Mouse (Mus musculus): ENCODE results near the gene Kcns1.
"Not testable (repeated sequence)": the region's sequence is repeated elsewhere in the genome, so short reads cannot be mapped to it uniquely, and the experiment has no call there.

The Kcns1 gene

GRCm38 (mm10) chr2:164170902-164171301, at the start of gene Kcns1:
Gene Kcns1 (minus strand): TSS chr2:164171113.
- DNase-seq = no peak

- no peak for DNase-seq
These were observed 48.4 kb upstream of the Kcns1 start for GRCm38 (mm10) chr2:164219295-164219694.

GRCm38 (mm10) chr2:164212711-164213110, 41.8 kb upstream of the Kcns1 start:
- no peak for DNase-seq

GRCm38 (mm10) chr2:164210892-164211291, 40.0 kb upstream of the Kcns1 start:
- no peak for DNase-seq

- peak; percentile 66 for DNase-seq
These were observed 35.8 kb upstream of the Kcns1 start for GRCm38 (mm10) chr2:164206676-164207075.

- not testable (repeated sequence) for DNase-seq
These were observed 35.1 kb upstream of the Kcns1 start for GRCm38 (mm10) chr2:164206011-164206410.

GRCm38 (mm10) chr2:164199626-164200327, 28.9 kb upstream of the Kcns1 start, which contains the start of gene Wfdc15a:
Gene Wfdc15a (minus strand): TSS chr2:164200130.
- no peak for DNase-seq

- no peak for DNase-seq
These were observed 25.7 kb upstream of the Kcns1 start for GRCm38 (mm10) chr2:164196700-164196990.

DNA sequence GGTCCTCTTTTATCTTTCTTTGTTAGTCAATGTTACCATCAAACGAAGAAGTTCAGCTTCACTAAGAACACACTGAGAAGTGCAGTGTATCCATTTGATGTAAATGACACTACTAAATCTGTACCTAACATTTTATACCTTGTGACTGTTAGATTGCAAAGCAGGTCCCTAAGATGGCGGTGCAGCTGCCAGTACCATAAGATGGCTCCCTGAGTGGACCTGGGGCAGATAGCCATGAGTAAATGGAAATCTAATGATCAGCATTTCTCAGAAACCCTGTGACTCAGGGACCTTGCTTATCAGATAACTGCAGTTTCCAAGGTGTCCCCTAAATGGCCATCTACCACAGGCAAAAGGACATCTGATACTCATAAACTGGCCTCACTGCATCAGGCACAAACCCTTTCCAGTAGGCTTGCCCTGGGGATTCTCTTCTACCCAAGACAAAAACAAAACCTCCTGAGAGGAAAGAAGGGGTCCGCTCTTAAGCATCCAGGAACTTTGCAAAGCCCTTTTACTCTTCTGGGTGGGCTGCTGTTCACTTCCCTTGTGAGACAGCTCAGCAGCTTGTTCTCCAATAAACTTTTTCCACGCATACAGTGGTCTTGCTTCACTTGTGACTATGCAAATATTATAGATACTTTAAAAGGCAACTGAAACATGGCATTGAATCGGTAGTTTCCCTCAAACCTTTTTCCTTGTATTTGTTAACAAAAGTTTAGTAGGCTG, 25.2 kb upstream of the Kcns1 start:
- no peak for DNase-seq

GRCm38 (mm10) chr2:164194959-164195630, 24.2 kb upstream of the Kcns1 start:
- DNase-seq = no peak

GRCm38 (mm10) chr2:164192279-164192678, 21.4 kb upstream of the Kcns1 start:
- no peak for DNase-seq

DNA sequence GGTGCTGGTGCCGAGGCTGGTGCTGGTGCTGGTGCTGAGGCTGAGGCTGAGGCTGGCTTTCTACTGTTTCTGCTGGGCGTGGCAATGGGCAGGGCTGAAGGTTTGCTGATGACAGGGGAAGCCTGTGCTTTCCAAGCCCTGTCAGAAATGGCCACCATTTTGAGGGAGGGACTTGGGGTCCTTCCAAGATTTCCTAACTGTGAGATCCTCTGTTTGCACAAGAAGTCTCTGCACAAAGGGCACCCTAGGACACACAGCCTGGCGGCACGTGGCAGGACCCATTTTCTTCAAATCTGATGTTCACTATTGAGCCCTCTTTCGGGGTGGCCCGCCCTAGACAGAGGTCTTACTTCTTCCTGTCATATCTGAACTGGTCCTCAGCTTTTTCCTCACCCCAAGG, 19.7 kb upstream of the Kcns1 start, which contains the start of gene Wfdc12:
TSS of gene Wfdc12 (minus strand) at position 33 of the 400 bp plus-strand sequence.
- DNase-seq = no peak

DNA sequence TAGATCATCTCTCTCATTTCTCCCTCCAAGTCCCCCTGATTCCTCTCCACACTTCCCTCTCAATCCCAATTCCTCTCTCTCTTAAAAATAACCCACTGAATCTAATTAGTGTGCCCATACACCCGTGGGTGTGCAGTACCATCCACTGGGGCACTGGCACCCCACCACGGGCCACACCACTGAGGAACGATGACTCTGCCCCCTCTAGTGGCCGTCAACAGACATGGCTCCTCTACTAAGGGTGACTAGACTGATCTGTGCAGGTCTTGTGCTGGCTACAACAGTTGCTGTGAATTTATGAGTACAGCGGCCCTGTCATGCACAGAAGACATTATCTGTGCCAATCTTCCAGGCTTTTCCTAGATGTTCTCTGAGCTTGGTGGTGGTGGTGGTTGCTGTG, 17.8 kb upstream of the Kcns1 start:
- no peak for DNase-seq

DNA sequence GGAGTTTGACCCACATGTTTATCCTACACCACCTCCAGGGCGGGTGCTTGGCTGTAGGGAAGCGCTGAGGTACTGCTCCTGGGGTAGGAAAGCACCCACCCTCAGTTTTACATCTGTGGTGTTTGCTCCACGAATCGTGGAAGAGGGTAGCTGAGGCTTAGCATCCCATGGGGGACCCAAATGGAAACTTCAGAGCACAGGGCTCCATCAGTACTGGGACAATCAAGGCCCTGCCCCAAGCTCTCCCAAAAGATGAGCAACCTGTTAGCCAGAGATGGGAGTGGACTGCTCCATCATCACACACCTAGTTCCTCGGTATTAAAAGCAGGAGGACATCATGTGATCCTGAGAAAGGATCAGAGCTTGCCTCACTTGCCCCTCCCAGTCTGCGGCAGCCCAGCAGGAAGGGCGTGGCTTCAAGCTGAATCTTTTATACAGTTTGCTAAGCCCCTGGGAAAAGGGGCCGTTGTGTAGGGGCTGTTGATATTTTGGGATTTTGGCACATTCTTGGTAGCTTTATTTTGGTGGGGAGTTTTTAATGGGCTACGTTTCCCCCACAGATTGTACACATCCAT, 13.3 kb upstream of the Kcns1 start:
- no peak for DNase-seq

DNA sequence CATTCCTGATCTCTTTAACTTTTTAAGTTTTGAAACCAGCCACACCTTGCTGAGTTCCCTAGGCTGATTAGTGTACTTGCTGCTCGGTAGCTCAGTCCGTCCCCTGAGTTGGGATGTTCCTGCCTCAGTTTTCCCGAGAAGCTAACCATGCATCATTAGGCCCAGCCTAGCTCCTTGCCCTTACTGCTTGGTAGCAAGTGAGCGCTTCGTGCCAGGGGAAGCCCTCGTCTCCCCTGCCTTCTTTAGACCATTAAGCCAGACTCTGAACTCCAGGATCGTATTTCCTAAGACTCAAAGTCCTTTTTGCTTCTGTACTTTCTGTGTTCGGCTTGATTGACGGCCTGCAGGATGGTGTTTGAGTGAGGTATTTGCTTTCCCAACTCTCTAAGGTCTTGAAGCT, 12.4 kb upstream of the Kcns1 start:
- no peak for DNase-seq

GRCm38 (mm10) chr2:164182692-164183255, 11.9 kb upstream of the Kcns1 start, which contains the start of gene Wfdc5:
Gene Wfdc5 (minus strand): TSS chr2:164182742.
- no peak for DNase-seq

DNA sequence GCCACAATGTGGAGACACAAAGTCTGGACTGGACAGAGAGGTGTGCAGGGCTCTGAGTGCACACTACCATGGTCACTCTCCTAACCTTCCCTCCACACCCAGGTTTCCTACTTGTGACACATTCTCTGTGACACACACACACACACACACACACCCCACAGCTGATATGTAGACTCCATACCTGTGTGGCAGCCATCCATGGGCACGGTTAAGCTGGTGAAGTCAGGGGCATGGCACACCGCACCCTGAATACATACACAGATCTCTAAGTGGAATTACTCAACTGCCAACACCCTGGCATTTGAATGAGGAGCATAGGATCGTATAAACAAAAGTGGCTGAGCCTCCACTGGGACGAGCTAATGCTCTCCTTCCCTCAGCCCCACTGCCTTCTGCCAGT, 9.9 kb upstream of the Kcns1 start:
- no peak for DNase-seq

GRCm38 (mm10) chr2:164180124-164180523, 9.2 kb upstream of the Kcns1 start:
- DNase-seq = peak; percentile 12

DNA sequence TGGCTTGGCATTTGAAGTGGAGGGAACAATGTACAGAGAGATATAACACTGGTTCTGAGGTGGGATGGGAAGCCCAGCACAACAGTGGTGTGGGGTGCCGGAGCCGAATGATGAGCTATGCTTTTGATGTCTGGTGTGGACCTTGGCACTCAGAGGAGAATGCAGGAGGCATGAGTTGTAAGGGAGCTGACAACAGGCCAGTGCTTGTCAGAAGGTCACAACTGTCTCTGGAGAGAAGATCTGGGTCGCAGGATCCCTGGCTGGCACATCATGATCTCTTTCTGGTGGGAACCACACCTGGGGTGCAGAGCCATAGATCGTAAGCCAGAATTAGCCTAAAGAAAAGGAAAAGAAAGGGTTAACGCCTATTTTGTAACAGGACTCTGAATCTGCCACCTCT, 6.9 kb upstream of the Kcns1 start:
- no peak for DNase-seq

- DNase-seq = no peak
These were observed 4.9 kb upstream of the Kcns1 start for GRCm38 (mm10) chr2:164175850-164176249.

DNA sequence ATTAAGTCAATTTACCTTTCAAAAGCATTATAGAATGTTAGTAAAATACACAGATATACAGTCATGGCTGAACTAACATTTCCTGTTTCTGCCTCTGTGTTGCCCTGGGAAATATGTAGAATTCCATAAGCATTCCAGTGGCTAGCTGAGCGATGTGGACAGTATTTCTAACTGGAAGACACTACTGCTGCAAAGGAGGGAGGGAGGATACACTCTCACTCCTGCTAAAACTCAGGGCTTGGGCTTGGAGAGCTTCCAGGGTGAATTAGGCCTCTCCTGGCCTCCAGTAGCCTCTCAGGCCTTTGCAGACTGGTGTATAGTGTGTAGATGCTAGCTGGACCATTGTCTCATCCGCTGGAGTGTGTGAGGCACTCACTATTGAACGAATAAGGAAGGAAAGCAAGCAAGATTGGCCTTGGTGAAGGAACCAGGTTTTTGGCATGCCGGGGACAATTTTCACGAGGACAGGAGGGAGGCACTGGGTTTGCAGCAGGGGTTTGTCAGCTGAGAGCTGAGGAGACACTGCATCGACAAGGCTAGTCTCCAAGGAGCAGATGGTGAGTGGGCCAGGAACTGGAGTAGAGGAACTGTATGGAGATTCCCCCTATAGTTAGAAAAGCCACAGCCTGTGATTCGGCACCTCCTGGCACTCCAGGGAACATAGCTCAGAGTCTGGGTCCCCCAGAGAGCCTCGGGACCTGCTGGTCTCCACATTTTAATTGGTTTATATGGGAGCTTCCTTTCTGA, 3.9 kb upstream of the Kcns1 start:
- no peak for DNase-seq

DNA sequence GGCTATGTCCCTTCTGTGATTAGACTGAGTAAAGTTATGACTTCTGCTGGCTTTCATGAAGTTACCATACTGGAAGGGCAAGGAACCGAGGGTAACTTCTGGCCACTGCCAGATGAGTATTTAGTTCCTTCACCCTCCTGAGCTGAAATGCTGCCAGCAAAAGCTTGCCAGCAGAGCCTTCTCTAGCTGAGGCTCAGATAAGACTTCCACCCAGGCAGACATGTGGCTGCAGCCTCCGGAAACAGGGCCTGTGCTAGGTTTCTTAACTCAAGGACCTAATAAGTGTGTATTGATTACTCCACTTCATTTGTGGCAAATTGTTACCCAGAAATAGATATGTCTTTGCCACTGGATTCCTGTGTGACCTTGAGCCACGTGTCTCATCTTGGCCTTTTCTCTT, 2.5 kb upstream of the Kcns1 start:
- DNase-seq = no peak

Data from cerebellum, adult 8-10 months (tissue).